Mouse (Mus musculus): ENCODE results near the gene Tomm6. TPM values are rescaled to one million over a fixed set of nuclear protein-coding genes. Genes with fewer than 3 reads are reported as not detected.

Tomm6 gene
- polyA plus RNA-seq, 1 experiment: 178 TPM

DNA sequence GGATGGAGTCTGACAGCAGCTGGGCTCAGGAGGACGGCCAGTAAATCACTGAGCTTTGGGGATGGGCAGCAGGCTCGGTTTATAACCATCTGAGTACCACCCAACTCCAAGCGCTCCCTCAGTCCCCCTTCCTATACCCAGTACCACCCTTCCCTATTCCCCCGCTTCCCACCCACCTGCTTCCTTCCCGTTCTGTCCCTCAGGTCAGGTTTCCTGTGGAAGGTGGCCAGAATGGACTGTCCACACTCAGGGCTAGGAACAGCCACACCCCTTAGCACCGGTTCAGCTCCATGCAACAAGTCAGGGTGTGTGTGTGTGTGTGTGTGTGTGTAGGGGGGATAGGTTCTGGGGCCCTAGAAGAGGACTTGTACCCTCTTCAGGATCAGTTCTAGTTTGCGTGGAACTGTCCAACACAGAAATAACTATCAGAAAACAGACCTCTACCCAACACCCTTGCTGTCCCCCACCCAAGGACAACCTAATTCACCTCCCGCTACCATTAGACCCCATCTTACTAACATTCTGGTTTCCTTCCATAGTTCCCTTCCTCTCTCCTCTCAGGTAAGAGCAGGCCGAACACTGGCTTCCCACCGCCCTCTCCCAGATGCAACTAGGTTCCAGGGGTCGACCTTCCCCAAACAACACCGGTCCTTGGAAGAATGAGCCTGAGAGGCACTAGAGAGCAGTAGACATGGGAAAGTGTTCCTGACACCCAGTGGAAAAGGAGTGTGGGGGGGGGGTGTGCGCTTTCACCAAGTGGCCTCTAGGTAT is 5.7 kb upstream of the Tomm6 start:
- 71% methylated on average over 13 of the region's 13 CpGs for WGBS
- no peak overlapping the region for H3K27ac ChIP-seq (ENCODE audit: control insufficient read depth, insufficient read depth, low read depth, low read length, poor library complexity)
- TF ChIP-seq CTCF (IDR thresholded peaks at IDR 0.05; ENCODE audit: control insufficient read depth, insufficient read depth, low read length): no peak
- no peak for TF ChIP-seq POLR2A (IDR thresholded peaks at IDR 0.05; ENCODE audit: borderline replicate concordance, control insufficient read depth, low read depth, low read length)
- no peaks in the 10 kb centered on the region for H3K4me1 ChIP-seq (ENCODE audit: control insufficient read depth, insufficient read depth, low read length)
- H3K4me3 ChIP-seq (replicated peaks; ENCODE audit: control insufficient read depth, low read depth, low read length): peak overlapping the region; percentile 88

DNA sequence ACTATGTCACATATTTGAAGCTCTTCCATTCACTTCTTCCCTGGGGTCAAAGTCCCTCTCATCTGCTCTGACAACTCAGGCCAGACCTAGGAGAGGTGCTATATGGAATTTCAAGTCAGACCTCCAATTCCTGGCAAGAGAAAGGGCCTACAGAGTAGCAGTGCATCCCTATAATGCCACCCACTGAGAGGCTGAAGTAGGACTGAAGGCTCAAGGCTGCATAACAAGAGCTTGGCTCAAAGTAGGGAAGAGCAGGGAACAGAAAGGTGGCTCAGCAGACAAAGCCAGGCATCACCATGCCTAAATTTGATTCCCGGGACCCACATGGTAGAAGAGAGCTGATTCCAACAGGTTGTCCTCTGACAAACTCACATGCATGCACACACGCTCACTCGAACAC is 3.5 kb upstream of the Tomm6 start:
- H3K4me1 ChIP-seq (ENCODE audit: control insufficient read depth, insufficient read depth, low read length): no peaks in the 10 kb centered on the region; the same call in 1 of the 2 replicates
- H3K4me3 ChIP-seq (replicated peaks; ENCODE audit: control insufficient read depth, low read depth, low read length): no peak overlapping the region
- TF ChIP-seq POLR2A (IDR thresholded peaks at IDR 0.05; ENCODE audit: borderline replicate concordance, control insufficient read depth, low read depth, low read length) (no peak), CTCF (IDR thresholded peaks at IDR 0.05; ENCODE audit: control insufficient read depth, insufficient read depth, low read length) (no peak)
- no peak overlapping the region for H3K27ac ChIP-seq (ENCODE audit: control insufficient read depth, insufficient read depth, low read depth, low read length, poor library complexity)
- 95% methylated on average over 3 of the region's 3 CpGs for WGBS

DNA sequence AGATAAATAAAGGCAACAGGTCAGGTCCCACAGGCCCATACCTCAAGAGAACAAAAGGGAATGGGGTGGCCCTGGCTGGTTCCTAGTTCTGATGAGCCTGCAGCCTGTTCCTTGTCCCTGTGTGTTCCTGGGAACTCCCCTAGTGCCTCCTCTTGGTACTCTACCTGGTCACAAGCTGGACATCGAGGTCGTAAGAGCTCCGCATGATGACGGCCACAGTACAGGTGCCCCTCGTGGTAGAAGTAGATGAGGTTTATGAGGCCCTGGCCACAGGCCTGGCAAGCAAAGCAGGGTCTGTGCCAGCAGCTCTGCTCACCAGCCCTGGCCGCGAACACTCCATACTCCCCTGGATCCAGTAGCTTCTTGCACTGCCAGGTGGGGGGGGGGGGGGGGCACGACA is 1.7 kb upstream of the Tomm6 start:
- no peak overlapping the region for H3K4me3 ChIP-seq (replicated peaks; ENCODE audit: control insufficient read depth, low read depth, low read length)
- 87% methylated on average over 8 of the region's 8 CpGs for WGBS
- no peak overlapping the region for H3K27ac ChIP-seq (ENCODE audit: control insufficient read depth, insufficient read depth, low read depth, low read length, poor library complexity)
- TF ChIP-seq POLR2A (IDR thresholded peaks at IDR 0.05; ENCODE audit: borderline replicate concordance, control insufficient read depth, low read depth, low read length) (no peak), CTCF (IDR thresholded peaks at IDR 0.05; ENCODE audit: control insufficient read depth, insufficient read depth, low read length) (no peak)
- no peaks in the 10 kb centered on the region; the same call in 1 of the 2 replicates for H3K4me1 ChIP-seq (ENCODE audit: control insufficient read depth, insufficient read depth, low read length)

DNA sequence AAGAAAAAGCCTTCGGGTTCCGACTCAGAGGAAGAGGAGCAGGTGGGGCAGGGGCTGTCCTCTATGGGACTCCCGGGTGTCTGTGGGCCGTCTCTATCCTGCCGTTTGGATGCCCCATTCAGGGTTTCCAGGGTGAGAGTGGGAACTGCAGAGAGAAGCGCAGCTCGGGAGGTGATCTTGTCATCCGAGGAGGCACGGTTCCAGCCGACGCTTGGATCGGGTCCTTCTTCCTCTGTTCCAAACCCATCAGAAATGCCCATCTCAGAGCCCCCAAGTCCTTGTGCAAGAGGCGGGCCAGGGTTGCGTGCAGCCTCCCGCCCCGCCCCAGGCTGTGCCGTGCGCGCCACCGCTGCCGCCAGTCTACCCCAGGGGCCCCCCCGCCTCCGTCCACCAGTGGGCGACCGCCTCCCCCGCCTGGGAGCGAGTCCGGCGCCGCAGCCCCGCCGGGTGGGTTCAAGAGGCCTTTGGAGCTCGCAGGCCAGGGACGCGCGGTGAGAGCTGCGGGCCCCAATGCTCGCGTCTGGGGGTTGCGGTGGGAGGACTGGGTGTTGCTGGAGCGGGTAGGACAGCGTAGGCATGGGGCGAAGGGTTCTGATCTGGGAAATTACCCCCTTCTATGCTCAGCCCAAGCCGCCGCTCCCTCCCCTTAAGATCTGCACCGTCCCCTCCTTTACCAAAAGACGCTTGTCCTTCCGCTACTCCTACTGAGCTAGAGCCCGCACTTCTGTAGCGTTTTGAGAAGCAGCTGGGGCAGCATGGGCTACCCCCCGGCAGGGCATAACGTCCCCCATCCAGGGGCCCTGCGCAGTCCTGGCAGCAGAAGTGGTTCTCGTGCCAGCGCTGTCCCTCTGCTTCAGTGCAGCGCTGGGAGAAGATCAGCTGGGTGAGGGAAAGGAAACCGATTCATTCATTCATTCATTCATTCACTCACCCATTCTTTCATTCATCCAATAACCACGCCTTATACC is 706 bp upstream of the Tomm6 start, which contains the start of gene Frs3:
Gene Frs3, plus strand, starts transcription at position 423 of the 968 bp plus-strand sequence.
- no peak; the same call in 1 of the 2 replicates for TF ChIP-seq POLR2A (IDR thresholded peaks at IDR 0.05; ENCODE audit: borderline replicate concordance, control insufficient read depth, low read depth, low read length)
- TF ChIP-seq CTCF (IDR thresholded peaks at IDR 0.05; ENCODE audit: control insufficient read depth, insufficient read depth, low read length): no peak
- Histone ChIP-seq H3K4me3 (replicated peaks; ENCODE audit: control insufficient read depth, low read depth, low read length) (peak within 1 kb of the TSS; percentile 91), H3K4me1 (ENCODE audit: control insufficient read depth, insufficient read depth, low read length) (no peaks in the 10 kb centered on the region; the same call in 1 of the 2 replicates), H3K27ac (ENCODE audit: control insufficient read depth, insufficient read depth, low read depth, low read length, poor library complexity) (peak within 1 kb of the TSS; percentile 84)
- 2% methylated on average over 58 of the region's 58 CpGs for WGBS

DNA sequence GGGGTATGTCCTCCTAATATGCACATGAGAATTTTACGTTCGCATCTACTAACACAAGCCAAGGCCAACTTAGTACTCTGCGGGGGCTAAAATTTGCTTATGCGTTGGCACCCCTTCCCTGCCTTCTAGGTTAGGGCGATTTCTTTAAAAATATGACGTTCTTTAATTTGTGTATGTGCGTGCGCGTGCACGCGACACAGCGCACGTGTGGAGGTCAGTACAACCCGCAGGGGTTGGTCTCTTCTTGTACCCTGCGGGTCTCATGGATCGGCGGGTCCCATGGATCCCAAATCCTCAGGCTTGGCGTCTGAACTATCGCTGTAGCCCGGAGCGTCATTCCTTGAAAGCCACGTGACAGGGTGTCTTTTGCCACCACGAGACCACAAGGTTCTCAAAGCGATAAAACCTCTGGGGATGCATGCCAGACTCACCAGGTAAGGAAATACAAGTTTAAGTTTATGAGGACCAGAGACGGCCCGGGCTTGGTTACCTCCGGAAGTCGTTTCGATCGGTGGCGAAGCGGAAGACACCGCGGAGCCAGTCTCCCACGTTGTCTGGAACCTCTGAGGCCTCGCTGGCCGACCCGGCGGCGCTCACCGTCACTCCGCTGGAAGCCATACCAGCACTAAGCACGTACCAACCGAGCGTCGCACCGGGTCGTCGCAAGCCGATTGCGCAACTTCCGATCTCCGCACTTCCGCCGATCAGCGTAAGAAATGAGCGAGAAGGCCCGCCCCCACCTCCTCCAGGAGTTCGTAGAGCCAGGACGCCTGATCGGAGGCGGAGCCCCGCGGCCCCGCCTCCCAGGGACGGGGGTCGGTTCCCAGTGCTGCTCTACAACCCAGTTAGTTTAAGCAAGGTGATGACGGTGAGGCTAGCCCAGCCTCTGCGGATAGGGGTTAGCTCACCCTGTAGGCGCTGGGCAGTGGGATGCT is 510 bp downstream of the Tomm6 start:
- peak overlapping the region; percentile 91 for H3K4me3 ChIP-seq (replicated peaks; ENCODE audit: control insufficient read depth, low read depth, low read length)
- peak overlapping the region; percentile 84 for H3K27ac ChIP-seq (ENCODE audit: control insufficient read depth, insufficient read depth, low read depth, low read length, poor library complexity)
- no peaks in the 10 kb centered on the region; the same call in 1 of the 2 replicates for H3K4me1 ChIP-seq (ENCODE audit: control insufficient read depth, insufficient read depth, low read length)
- under 1% methylated on average over 70 of the region's 70 CpGs for WGBS
- peak; percentile 85; the same call in 1 of the 2 replicates for TF ChIP-seq POLR2A (IDR thresholded peaks at IDR 0.05; ENCODE audit: borderline replicate concordance, control insufficient read depth, low read depth, low read length)
- TF ChIP-seq CTCF (IDR thresholded peaks at IDR 0.05; ENCODE audit: control insufficient read depth, insufficient read depth, low read length): no peak

DNA sequence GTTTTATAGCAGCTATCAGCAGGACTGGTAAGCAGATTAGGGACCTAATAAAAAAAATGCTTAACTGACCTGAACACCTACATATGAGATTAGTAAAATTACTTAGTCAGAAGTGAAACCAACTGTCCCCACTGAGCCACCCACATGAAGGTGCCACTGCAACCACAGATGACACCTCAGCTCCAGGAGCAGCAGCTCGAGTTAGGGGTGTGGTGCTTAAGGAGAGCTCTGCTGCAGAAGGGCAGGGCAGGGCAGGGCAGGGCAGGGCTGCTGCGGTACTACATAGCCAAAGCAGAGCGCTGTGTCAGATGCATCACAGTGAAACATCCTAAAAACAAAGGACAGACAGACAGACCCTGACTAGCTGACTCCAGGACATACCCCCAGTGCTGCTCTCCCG is 5.3 kb downstream of the Tomm6 start:
- WGBS: 66% methylated on average over 4 of the region's 4 CpGs

DNA sequence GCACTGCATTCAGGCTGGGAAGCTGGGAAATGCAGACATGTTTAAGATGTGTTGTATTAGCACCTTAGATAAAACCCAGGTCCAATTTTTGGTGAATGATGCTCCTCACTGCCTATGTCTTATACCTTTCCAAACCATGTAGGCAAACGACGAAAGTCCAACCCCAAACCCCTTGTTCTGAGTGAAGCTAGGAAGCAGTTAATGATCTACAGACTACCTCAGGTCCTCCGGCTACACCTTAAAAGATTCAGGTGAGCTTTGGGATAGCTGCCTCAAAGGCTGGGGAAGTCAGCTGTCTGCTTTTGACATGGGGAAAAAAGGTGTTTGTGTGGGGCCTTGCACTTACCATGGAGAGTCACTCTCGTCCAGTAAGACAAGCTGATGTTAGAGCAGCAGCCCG is 9.5 kb downstream of the Tomm6 start:
- no peak for TF ChIP-seq CTCF (IDR thresholded peaks at IDR 0.05; ENCODE audit: control insufficient read depth, insufficient read depth, low read length)
- no peak for TF ChIP-seq POLR2A (IDR thresholded peaks at IDR 0.05; ENCODE audit: borderline replicate concordance, control insufficient read depth, low read depth, low read length)
- H3K27ac ChIP-seq (ENCODE audit: control insufficient read depth, insufficient read depth, low read depth, low read length, poor library complexity): no peak overlapping the region
- WGBS: 96% methylated on average over 5 of the region's 5 CpGs
- H3K4me1 ChIP-seq (ENCODE audit: control insufficient read depth, insufficient read depth, low read length): peaks cover 1% of the 10 kb centered on the region; the same call in 1 of the 2 replicates
- H3K4me3 ChIP-seq (replicated peaks; ENCODE audit: control insufficient read depth, low read depth, low read length): no peak overlapping the region

More for the DNA sequence above, 5.3 kb downstream of the Tomm6 start:
- H3K4me1 ChIP-seq (ENCODE audit: control insufficient read depth, insufficient read depth, low read length): no peaks in the 10 kb centered on the region; the same call in 1 of the 2 replicates
- H3K4me3 ChIP-seq (replicated peaks; ENCODE audit: control insufficient read depth, low read depth, low read length): no peak overlapping the region
- H3K27ac ChIP-seq (ENCODE audit: control insufficient read depth, insufficient read depth, low read depth, low read length, poor library complexity): no peak overlapping the region
- TF ChIP-seq CTCF (IDR thresholded peaks at IDR 0.05; ENCODE audit: control insufficient read depth, insufficient read depth, low read length): no peak
- TF ChIP-seq POLR2A (IDR thresholded peaks at IDR 0.05; ENCODE audit: borderline replicate concordance, control insufficient read depth, low read depth, low read length): no peak
